Mouse (Mus musculus): Measurements from ENCODE around the gene Sort1.

- no peak for TF ChIP-seq CTCF (IDR thresholded peaks at IDR 0.05)
- TF ChIP-seq EP300 (IDR thresholded peaks at IDR 0.05): no peak
Observed at GRCm38 (mm10) chr3:108324837-108325236, 41.0 kb downstream of the Sort1 start.

All from lung, postnatal 0 days (tissue).